Mouse (Mus musculus) myocyte (in vitro differentiated cells): Measurements from ENCODE around the gene Arhgap9.
A peak's percentile ranks its signal among the peaks of the same experiment; 100 is the strongest.

Experiments
- E2F4 ChIP-seq: IDR thresholded peaks from one replicate; pipeline ENCODE4 v1.6.1; 2011; ENCODE audit warnings: mild to moderate bottlenecking, control low read depth, moderate library complexity; ENCODE audit not compliant: insufficient read depth
- MYOD1 ChIP-seq, 3 experiments: IDR thresholded peaks; one replicate each; pipeline ENCODE4 v1.6.1; 2011; ENCODE audit warnings: control low read depth in 2 of 3, low read depth in 2 of 3, mild to moderate bottlenecking in 2 of 3, moderate library complexity in 1 of 3; ENCODE audit not compliant: insufficient read length in 2 of 3, control insufficient read depth in 1 of 3
- POLR2A ChIP-seq: IDR thresholded peaks from one replicate; pipeline ENCODE4 v1.6.1; 2011; ENCODE audit warnings: low read depth, mild to moderate bottlenecking, control low read depth, moderate library complexity; ENCODE audit not compliant: insufficient read length
- POLR2AphosphoS2 ChIP-seq: IDR thresholded peaks from one replicate; pipeline ENCODE4 v1.6.1; 2011; ENCODE audit warnings: low read depth, control low read depth; ENCODE audit not compliant: insufficient read length
- SRF ChIP-seq: IDR thresholded peaks from one replicate; pipeline ENCODE4 v1.6.1; 2011; ENCODE audit warnings: low read depth; ENCODE audit not compliant: control insufficient read depth, insufficient read length
- TCF12 ChIP-seq: IDR thresholded peaks from one replicate; pipeline ENCODE4 v1.6.1; 2011; ENCODE audit warnings: mild to moderate bottlenecking, control low read depth; ENCODE audit not compliant: poor library complexity, insufficient read depth, severe bottlenecking
- USF1 ChIP-seq: IDR thresholded peaks from one replicate; pipeline ENCODE4 v1.6.1; 2011; ENCODE audit warnings: low read depth, mild to moderate bottlenecking, control low read depth, moderate library complexity

DNA sequence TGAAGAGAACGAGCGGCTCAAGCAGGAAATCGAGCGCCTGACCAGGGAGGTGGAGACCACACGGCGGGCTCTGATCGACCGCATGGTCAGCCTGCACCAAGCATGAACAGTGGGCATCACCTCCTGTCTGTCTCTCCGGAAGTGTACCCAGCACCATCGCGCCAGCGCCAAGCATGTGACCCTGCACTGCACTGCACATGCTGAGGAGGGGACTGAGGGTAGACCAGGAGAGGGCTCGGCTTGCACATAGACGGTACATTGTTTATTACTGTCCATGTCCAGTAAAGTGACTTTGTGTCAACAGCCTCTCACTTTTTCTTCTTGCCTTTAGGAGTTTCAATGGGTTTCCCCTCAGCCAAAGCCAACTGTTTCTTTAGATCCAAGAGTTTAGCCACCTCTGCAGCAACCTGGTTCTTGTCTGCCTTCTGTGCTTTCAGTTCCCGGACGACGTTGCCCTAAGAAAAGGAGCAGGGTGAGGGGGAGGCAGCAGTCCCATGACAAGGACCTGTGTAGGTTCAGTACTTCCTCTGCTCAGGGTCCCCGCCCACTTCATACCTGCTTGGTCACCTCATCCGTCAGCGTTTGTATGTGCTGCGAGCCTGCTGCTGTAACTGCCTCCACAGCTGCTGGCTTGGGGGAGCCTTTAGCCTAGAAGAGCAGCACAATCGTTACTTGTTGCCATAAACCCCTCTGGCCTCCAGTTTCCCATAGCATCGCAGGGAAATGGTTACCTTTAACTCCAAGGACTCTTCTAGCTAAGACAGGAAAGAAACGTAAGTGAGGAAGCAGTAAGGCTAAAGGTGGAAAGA is 25.6 kb upstream of the Arhgap9 start:
- TF ChIP-seq USF1, result no peak
- no peak for TF ChIP-seq E2F4
- peak; percentile 82 for TF ChIP-seq POLR2A
- no peak for TF ChIP-seq TCF12
- TF ChIP-seq MYOD1 (IDR thresholded peaks at IDR 0.05; ENCODE audit: control insufficient read depth in 1 of 3, insufficient read length in 2 of 3, low read depth in 2 of 3), result no peak
- no peak for TF ChIP-seq SRF
- TF ChIP-seq POLR2AphosphoS2, result peak; percentile 94
